Mouse (Mus musculus) lung, postnatal 0 days (tissue): Measurements from ENCODE around the gene Dag1. TPM values are rescaled to one million over a fixed set of nuclear protein-coding genes. Genes with fewer than 3 reads are reported as not detected.
"Not testable (repeated sequence)": the region's sequence is repeated elsewhere in the genome, so short reads cannot be mapped to it uniquely, and the experiment has no call there.

ENCODE experiments used
- ATAC-seq: fragments of 200-750 bp; cut with Nextera tagmentation; 2 replicates; pipeline ENCODE4 v1.8.0; 2017; ENCODE audit warnings: moderate library complexity
- DNase-seq: peaks from one replicate; pipeline ENCODE4 v3.0.0-alpha.2; 2016; ENCODE audit warnings: low spot score
- H3K27ac ChIP-seq: fragments of 300-500 bp; sonication (generic); 2 replicates; pipeline ENCODE4 v1.5.1; 2014; ENCODE audit warnings: antibody characterized with exemption, mild to moderate bottlenecking, low read length, mixed read lengths
- H3K27me3 ChIP-seq: fragments of 300-500 bp; sonication (generic); replicated peaks from 2 replicates; pipeline ENCODE4 v1.6.1; 2014; ENCODE audit warnings: low read length, mixed read lengths; ENCODE audit not compliant: insufficient read depth
- H3K36me3 ChIP-seq: fragments of 300-500 bp; sonication (generic); 2 replicates; pipeline ENCODE4 v1.6.1; 2014; ENCODE audit warnings: low read length, mixed read lengths; ENCODE audit not compliant: insufficient read depth
- H3K4me1 ChIP-seq: fragments of 300-500 bp; sonication (generic); 2 replicates; pipeline ENCODE4 v1.6.1; 2014; ENCODE audit warnings: antibody characterized with exemption, low read depth, low read length, mixed read lengths; ENCODE audit not compliant: insufficient read depth
- H3K4me2 ChIP-seq: fragments of 300-500 bp; sonication (generic); replicated peaks from 2 replicates; pipeline ENCODE4 v1.6.1; 2014; ENCODE audit warnings: low read depth, mild to moderate bottlenecking, low read length, moderate library complexity, mixed read lengths
- H3K4me3 ChIP-seq: fragments of 300-500 bp; sonication (generic); 2 replicates; pipeline ENCODE4 v1.5.1; 2014; ENCODE audit warnings: low read depth, low read length
- H3K9ac ChIP-seq: fragments of 300-500 bp; sonication (generic); replicated peaks from 2 replicates; pipeline ENCODE4 v1.6.1; 2014; ENCODE audit warnings: low read depth, mild to moderate bottlenecking
- H3K9me3 ChIP-seq: fragments of 300-500 bp; sonication (generic); 2 replicates; pipeline ENCODE4 v1.6.1; 2016; ENCODE audit warnings: low read length, mixed read lengths
- CTCF ChIP-seq: IDR thresholded peaks from 2 replicates; pipeline ENCODE4 v1.5.1; 2016; ENCODE audit warnings: antibody characterized with exemption, mild to moderate bottlenecking
- EP300 ChIP-seq: IDR thresholded peaks from 2 replicates; pipeline ENCODE4 v1.6.1; 2016; ENCODE audit warnings: antibody characterized with exemption, mild to moderate bottlenecking, control low read depth
- WGBS: fragments of 180-500 bp; shearing (Covaris S2); extraction: QIAGEN DNeasy Blood & Tissue Kit; methylation state at CpG from one replicate; pipeline ENCODE4 v1.1.7; 2014; 5-methylcytosine and 5-hydroxymethylcytosine counted together
- polyA plus RNA-seq: library from polyadenylated mRNA; unstranded; fragments of >200 nt; fragmentation: Nextera tagmentation; extraction: Ambion mirVana; gene quantifications from 2 replicates; pipeline ENCODE4 v1.2.1, GENCODE M21; 2015

The Dag1 gene
- polyA plus RNA-seq, 1 experiment from 2014 or later = 130 TPM

DNA sequence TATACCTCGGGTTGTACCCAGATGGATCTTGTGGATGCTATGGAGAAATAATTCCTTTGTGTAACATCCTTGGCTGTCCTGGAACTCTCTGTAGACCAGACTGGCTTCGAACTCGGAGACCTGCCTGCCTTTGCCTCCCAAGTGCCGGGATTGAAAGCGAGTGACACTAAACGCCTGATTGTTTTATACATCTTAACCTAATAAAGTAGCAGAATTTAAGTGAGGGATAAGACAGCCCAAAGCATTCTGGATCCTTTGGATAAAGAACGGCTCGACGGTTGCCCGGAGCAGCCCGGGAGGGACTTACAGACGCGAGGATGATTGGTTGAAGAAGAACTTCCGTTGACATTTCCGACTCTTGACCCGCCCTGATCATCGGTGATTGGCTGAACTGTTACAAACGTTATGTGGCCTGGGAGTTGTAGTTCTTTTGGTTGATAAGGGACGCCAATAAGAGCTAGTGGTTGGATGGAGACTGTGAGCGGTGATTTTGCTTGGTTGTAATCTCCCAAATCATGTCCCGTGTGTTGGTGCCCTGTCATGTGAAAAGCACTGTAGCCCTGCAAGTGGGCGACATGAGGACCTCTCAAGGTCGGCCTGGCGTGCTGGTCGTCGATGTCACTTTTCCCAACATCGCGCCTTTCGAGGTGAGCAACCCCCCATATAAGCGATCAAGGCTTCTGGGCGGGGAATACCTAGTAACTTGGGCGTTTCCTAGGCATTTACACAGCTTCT is 26.4 kb upstream of the Dag1 start, which contains the start of gene Nicn1:
TSS of gene Nicn1 (plus strand) at position 414 of the 735 bp plus-strand sequence.
- ATAC-seq (peak; percentile 100), DNase-seq (peak; percentile 99)
- no peaks in the 10 kb centered on the region for H3K27me3 ChIP-seq
- no peaks in the 10 kb centered on the region for H3K36me3 ChIP-seq
- peak within 1 kb of the TSS; percentile 70 for H3K4me2 ChIP-seq
- H3K9me3 ChIP-seq = no peaks in the 10 kb centered on the region
- H3K4me3 ChIP-seq = peak within 1 kb of the TSS; percentile 53
- no peak for TF ChIP-seq EP300
- TF ChIP-seq CTCF = no peak; the same call in 1 of the 2 replicates
- H3K4me1 ChIP-seq = peaks cover 8% of the 10 kb centered on the region; the same call in 1 of the 2 replicates
- 0 out of 2 replicates have a peak within 1 kb of the TSS, but pooled peaks have one; percentile 29 for H3K9ac ChIP-seq
- H3K27ac ChIP-seq = peak within 1 kb of the TSS; percentile 49; the same call in 1 of the 2 replicates
- under 1% methylated on average over 32 of the region's 32 CpGs for WGBS

DNA sequence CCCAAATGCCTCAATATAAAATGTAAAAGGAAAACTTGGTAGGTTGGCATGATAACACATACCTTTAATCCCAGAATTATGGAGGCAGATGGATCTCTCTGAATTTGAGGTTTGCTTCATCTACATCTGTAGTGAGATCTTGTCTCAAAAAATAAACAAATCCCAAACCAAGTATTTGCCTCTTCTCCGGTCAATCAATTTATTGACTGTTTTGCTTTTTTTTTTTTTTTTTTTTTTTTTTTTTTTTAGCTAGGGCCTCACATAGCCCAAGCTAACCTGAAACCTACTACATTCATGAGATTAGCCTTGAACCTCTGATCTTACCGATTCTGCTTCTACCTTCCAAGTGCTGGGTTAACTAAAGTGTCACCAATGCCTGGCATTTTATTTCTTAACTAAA is 25.6 kb upstream of the Dag1 start:
- WGBS = 59% methylated on average over 2 of the region's 2 CpGs
- Histone ChIP-seq H3K4me2 (no peak overlapping the region), H3K36me3 (no peaks in the 10 kb centered on the region), H3K27me3 (no peaks in the 10 kb centered on the region), H3K9ac (no peak overlapping the region), H3K27ac (no peak overlapping the region), H3K9me3 (no peaks in the 10 kb centered on the region), H3K4me1 (peaks cover 8% of the 10 kb centered on the region; the same call in 1 of the 2 replicates), H3K4me3 (no peak overlapping the region)
- no peak for ATAC-seq
- TF ChIP-seq EP300 = no peak
- no peak for TF ChIP-seq CTCF
- DNase-seq = no peak

DNA sequence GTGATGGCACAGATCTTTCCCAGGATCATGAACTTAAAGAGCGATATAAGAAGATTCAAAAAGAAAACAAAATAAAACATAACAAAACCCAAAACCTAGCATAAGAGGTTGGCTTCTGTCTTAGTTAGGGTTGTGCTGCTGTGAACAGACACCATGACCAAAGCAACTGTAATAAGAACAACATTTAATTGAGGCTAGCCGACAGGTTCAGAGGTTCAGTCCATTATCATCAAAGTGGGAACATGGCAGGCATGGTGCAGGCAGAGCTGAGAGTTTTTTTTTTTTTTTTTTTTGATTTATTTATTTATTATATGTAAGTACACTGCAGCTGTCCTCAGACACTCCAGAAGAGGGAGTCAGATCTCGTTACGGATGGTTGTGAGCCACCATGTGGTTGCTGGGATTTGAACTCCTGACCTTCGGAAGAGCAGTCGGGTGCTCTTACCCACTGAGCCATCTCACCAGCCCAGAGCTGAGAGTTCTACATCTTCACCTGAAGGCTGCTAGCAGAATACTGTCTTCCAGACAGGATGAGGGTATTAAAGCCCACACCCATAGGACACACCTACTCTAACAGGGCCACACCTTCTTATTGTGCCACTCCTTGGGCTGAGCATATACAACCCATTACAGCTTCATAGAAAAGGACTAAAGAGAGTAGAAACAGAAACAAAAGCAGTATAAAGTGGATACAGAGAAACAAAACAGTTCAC is 23.9 kb upstream of the Dag1 start:
- H3K27ac ChIP-seq, H3K4me1 ChIP-seq, H3K9me3 ChIP-seq, H3K4me2 ChIP-seq, H3K27me3 ChIP-seq, ATAC-seq, H3K9ac ChIP-seq, H3K4me3 ChIP-seq, DNase-seq, H3K36me3 ChIP-seq: not testable (repeated sequence)
- WGBS = 88% methylated on average over 4 of the region's 6 CpGs

DNA sequence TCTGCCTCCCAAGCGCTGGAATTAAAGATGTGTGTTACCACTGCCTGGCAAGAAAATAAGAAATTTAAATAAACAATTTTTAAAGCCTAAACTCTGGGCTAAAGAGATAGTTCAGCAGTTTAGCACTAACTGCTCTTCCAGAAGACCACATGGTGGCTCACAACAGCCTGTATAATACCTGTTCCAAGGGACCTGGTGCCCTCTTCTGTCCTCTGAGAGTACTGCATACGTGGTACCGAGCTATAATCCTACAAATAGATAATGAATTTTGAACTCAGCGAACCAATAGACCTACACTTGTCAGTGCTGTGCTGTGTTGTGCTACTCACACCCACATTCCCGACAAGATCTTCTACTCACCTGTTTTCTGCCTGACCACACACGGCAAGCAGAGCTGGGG is 20.7 kb upstream of the Dag1 start:
- H3K4me3 ChIP-seq = no peak overlapping the region
- H3K4me2 ChIP-seq = no peak overlapping the region
- H3K9me3 ChIP-seq = no peaks in the 10 kb centered on the region
- H3K36me3 ChIP-seq = no peaks in the 10 kb centered on the region
- 11% methylated on average over 6 of the region's 6 CpGs for WGBS
- DNase-seq (peak; percentile 87), ATAC-seq (peak; percentile 77)
- TF ChIP-seq CTCF (peak; percentile 97), EP300 (0 out of 2 replicates have a peak, but pooled peaks have one; percentile 21)
- H3K27me3 ChIP-seq = no peaks in the 10 kb centered on the region
- no peak overlapping the region for H3K27ac ChIP-seq
- H3K4me1 ChIP-seq = peaks cover 4% of the 10 kb centered on the region; the same call in 1 of the 2 replicates
- H3K9ac ChIP-seq = no peak overlapping the region

DNA sequence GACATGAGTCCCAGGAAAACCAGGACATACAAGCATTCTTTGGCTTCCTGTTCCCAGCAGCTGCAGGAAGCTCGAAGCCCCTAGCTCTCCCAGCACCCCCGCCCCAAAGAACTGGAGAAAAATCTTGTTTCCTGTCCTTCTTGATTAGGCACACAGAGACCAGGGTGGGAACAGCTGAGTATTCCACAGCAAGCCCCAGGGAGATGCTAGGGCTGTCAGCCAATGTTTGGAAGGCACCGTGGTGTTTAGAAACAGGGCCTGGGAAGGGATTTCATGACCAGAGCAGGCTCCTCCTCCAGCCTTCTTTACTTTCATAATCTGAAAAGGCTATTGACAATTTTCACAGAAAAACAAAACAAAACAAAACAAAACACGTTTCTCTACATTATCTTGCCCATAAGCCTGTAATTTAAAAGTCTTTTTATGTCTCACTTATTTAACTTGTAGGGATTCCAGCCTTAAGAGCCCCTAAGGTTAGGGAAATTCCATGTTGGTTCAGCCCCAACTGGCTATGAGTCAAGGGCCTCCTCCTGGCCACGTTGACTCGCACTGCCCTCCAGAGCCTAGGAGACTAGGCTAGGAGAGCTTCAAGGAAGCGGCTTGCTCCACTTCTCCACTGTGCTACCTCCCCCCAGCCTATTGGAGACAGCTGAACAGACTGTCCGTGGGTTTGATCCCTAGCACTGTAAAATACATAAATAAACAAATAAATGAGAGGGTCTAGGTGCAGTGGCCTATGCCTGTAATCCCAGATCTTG is 16.5 kb upstream of the Dag1 start:
- H3K4me1 ChIP-seq = peaks cover 4% of the 10 kb centered on the region; the same call in 1 of the 2 replicates
- no peaks in the 10 kb centered on the region for H3K27me3 ChIP-seq
- H3K9ac ChIP-seq = no peak overlapping the region
- peak; percentile 87 for ATAC-seq
- H3K36me3 ChIP-seq = no peaks in the 10 kb centered on the region
- peak; percentile 39 for TF ChIP-seq CTCF
- 0 out of 2 replicates have a peak, but pooled peaks have one; percentile 17 for TF ChIP-seq EP300
- H3K27ac ChIP-seq = peak overlapping the region; percentile 48
- no peak overlapping the region for H3K4me3 ChIP-seq
- DNase-seq = peak; percentile 81
- no peak overlapping the region for H3K4me2 ChIP-seq
- 7% methylated on average over 8 of the region's 8 CpGs for WGBS
- no peaks in the 10 kb centered on the region for H3K9me3 ChIP-seq
